8 mouse cellular contexts compared by ENCODE assay signal in the genomic region with DNA sequence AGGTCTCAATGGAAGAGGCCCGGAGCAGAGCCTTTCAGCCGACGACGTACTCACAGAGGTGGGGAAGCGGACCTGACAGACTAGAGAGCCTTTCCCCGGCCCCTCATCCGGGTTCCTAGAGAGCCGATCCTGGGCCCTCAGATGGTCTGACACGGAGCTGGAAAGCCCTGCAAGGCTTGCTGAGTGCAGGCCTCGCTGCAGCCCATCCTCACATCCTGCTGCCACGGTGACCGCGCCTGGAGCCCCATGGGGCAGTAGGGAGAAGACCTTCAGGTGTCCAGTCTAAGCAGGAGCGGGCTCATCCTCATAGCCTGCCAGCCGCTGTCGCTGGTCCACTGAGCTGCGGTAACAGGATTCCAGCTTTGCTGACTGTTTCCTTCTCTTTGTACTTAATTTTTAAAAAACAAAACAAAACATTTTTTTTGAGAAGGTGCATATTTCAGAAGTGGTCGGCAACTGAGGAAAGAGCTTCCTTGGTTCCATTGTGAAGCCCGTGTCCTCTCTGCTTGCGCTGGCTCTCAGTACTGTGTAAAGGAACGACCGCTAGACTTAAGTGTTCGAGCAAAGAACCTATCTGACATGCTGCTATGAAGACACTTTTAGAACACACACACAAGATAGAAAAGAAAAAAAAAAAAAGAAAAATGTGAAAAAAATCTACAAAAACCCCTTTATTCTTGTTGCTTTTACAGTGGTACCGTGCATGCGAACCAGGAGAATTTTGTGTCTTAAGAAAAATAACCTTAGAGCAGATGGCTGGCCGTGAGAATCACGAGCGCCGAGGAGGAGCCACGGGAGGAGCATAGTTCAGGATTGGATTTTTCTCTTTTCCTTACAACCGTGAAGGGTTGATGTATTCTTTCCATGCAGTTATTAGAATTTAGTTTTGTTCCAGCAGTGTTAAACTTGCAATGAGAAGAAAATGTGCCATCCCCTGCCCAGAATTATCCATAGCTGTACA. TPM values are rescaled to one million over a fixed set of nuclear protein-coding genes. Genes with fewer than 3 reads are reported as not detected.
DNase-seq lines count a peak whose midpoint lies in the region; ATAC-seq and TF ChIP-seq lines count a peak whose summit lies in the region.
"Had no signal": no experiment of that assay in that cellular context is flagged by ENCODE, and none has a peak within 500 bp of the region (broad histone marks: within the 10 kb centered on the region; RNA-seq: fewer than 3 reads in every experiment).

No protein-coding gene starts in this region.

- DNase-seq in cerebellum, adult 8-10 months = peak; percentile 51
- DNase-seq in forebrain, embryonic 14.5 days (ENCODE audit: low spot score) = no peak
- no peak for DNase-seq in midbrain, embryonic 10.5 days (ENCODE audit: low spot score)
- DNase-seq in liver, embryonic 11.5 days (ENCODE audit: low spot score) = no peak
- DNase-seq in MN1 (ENCODE audit: low spot score) = no peak
- DNase-seq: liver had no signal

- peaks cover 3% of the 10 kb centered on the region for H3K4me1 ChIP-seq in bone marrow, adult 2 months (ENCODE audit: control insufficient read depth, insufficient read depth, low read length)
- peaks cover 48% of the 10 kb centered on the region for H3K4me1 ChIP-seq in forebrain, embryonic 14.5 days (ENCODE audit: control insufficient read depth, insufficient read depth, low read length)
- H3K4me1 ChIP-seq in midbrain, embryonic 10.5 days = peaks cover 79% of the 10 kb centered on the region
- H3K4me1 ChIP-seq in liver, embryonic 11.5 days (replicated peaks; ENCODE audit: control insufficient read depth, insufficient read depth, low read length) = peaks cover 15% of the 10 kb centered on the region
- peaks cover 11% of the 10 kb centered on the region for H3K4me1 ChIP-seq in heart, embryonic 12.5 days (replicated peaks)

- peak overlapping the region; percentile 82 for H3K4me2 ChIP-seq in forebrain, embryonic 14.5 days (ENCODE audit: low read length)
- H3K4me2 ChIP-seq in liver, embryonic 11.5 days = no peak overlapping the region
- H3K4me2 ChIP-seq in heart, embryonic 12.5 days = no peak overlapping the region

- peaks cover 43% of the 10 kb centered on the region for H3K36me3 ChIP-seq in forebrain, embryonic 14.5 days (ENCODE audit: control insufficient read depth, insufficient read depth, low read length)
- H3K36me3 ChIP-seq in midbrain, embryonic 10.5 days = peaks cover 27% of the 10 kb centered on the region
- no peaks in the 10 kb centered on the region for H3K36me3 ChIP-seq in liver, embryonic 11.5 days (ENCODE audit: control insufficient read depth, insufficient read depth, low read length)
- H3K36me3 ChIP-seq in heart, embryonic 12.5 days = peaks cover 6% of the 10 kb centered on the region; the same call in 1 of the 2 replicates

- H3K9me3 ChIP-seq in forebrain, embryonic 14.5 days (replicated peaks; ENCODE audit: control insufficient read depth, low read length) = no peaks in the 10 kb centered on the region
- H3K9me3 ChIP-seq in midbrain, embryonic 10.5 days (replicated peaks) = no peaks in the 10 kb centered on the region
- H3K9me3 ChIP-seq in liver, embryonic 11.5 days (ENCODE audit: control insufficient read depth, low read length) = no peaks in the 10 kb centered on the region
- no peaks in the 10 kb centered on the region for H3K9me3 ChIP-seq in heart, embryonic 12.5 days (replicated peaks)

- no peaks in the 10 kb centered on the region for H3K27me3 ChIP-seq in forebrain, embryonic 14.5 days (replicated peaks; ENCODE audit: control insufficient read depth, insufficient read depth, low read length)
- H3K27me3 ChIP-seq in midbrain, embryonic 10.5 days (ENCODE audit: low read depth, poor library complexity, severe bottlenecking) = peaks cover 78% of the 10 kb centered on the region
- H3K27me3 ChIP-seq in liver, embryonic 11.5 days (replicated peaks; ENCODE audit: control insufficient read depth, insufficient read depth, low read length) = peaks cover 7% of the 10 kb centered on the region
- H3K27me3 ChIP-seq in heart, embryonic 12.5 days (replicated peaks) = peaks cover 28% of the 10 kb centered on the region

- no peak overlapping the region for H3K4me3 ChIP-seq in bone marrow, adult 2 months (replicated peaks; ENCODE audit: control insufficient read depth, low read depth, low read length)
- peak overlapping the region; percentile 89 for H3K4me3 ChIP-seq in forebrain, embryonic 14.5 days (ENCODE audit: low read depth, low read length)
- peak overlapping the region; percentile 82 for H3K4me3 ChIP-seq in midbrain, embryonic 10.5 days
- H3K4me3 ChIP-seq in liver, embryonic 11.5 days (ENCODE audit: low read depth, low read length) = no peak overlapping the region
- no peak overlapping the region for H3K4me3 ChIP-seq in heart, embryonic 12.5 days

- peak overlapping the region; percentile 99 for H3K9ac ChIP-seq in forebrain, embryonic 14.5 days (ENCODE audit: low read length)
- no peak overlapping the region for H3K9ac ChIP-seq in liver, embryonic 11.5 days (ENCODE audit: low read depth, low read length)
- no peak overlapping the region for H3K9ac ChIP-seq in heart, embryonic 12.5 days

- H3K27ac ChIP-seq in bone marrow, adult 2 months (ENCODE audit: control insufficient read depth, insufficient read depth, low read depth, low read length, poor library complexity) = peak overlapping the region; percentile 13; the same call in 1 of the 2 replicates
- H3K27ac ChIP-seq in forebrain, embryonic 14.5 days (ENCODE audit: low read depth, low read length) = peak overlapping the region; percentile 99
- no peak overlapping the region; the same call in 1 of the 2 replicates for H3K27ac ChIP-seq in midbrain, embryonic 10.5 days (replicated peaks)
- no peak overlapping the region for H3K27ac ChIP-seq in liver, embryonic 11.5 days (ENCODE audit: low read depth, low read length)
- no peak overlapping the region for H3K27ac ChIP-seq in heart, embryonic 12.5 days (ENCODE audit: poor library complexity, severe bottlenecking)

- TF ChIP-seq POLR2A in bone marrow, adult 2 months (IDR thresholded peaks at IDR 0.05; ENCODE audit: borderline replicate concordance, control insufficient read depth, low read depth, low read length) = no peak

- ATAC-seq in forebrain, embryonic 14.5 days = no peak
- ATAC-seq in liver, embryonic 11.5 days (replicated peaks; ENCODE audit: low FRiP score) = no peak
- ATAC-seq in heart, embryonic 12.5 days (ENCODE audit: insufficient number of reproducible peaks, low FRiP score) = no peak

- 80% methylated on average over 31 of the region's 31 CpGs for WGBS in bone marrow, adult 2 months
- 68% methylated on average over 31 of the region's 31 CpGs for WGBS in forebrain, embryonic 14.5 days
- 81% methylated on average over 31 of the region's 31 CpGs for WGBS in midbrain, embryonic 10.5 days
- WGBS in liver, embryonic 11.5 days = 85% methylated on average over 31 of the region's 31 CpGs
- 83% methylated on average over 31 of the region's 31 CpGs for WGBS in heart, embryonic 12.5 days

- no peak for TF ChIP-seq CTCF in bone marrow, adult 2 months (IDR thresholded peaks at IDR 0.05; ENCODE audit: control insufficient read depth, insufficient read depth, low read length)

RNA-seq across cellular contexts. Expression of gene Cdk5r1, which starts 3.4 kb away (rescaled TPM):
- 2.4 and 3.2 TPM in 2 replicates for polyA plus RNA-seq in bone marrow, adult 2 months (2011; ENCODE audit: insufficient read depth, insufficient read length, low replicate concordance, missing spikeins)
- polyA plus RNA-seq in forebrain, embryonic 14.5 days (2014; fragmentation: Nextera tagmentation; extraction: Ambion mirVana) = 85.8 and 91.8 TPM in 2 replicates
- polyA plus RNA-seq in midbrain, embryonic 10.5 days (2016; fragmentation: Nextera tagmentation; extraction: Ambion mirVana) = 5.2 and 11.2 TPM in 2 replicates
- polyA plus RNA-seq in liver, embryonic 11.5 days (2014; fragmentation: Nextera tagmentation; extraction: Ambion mirVana) = 0.68 and 0.77 TPM in 2 replicates
- polyA plus RNA-seq in heart, embryonic 12.5 days (2016; fragmentation: Nextera tagmentation; extraction: Ambion mirVana) = 0.50 and 0.56 TPM in 2 replicates

RNA-seq across cellular contexts. Expression of gene Psmd11, which starts 51.8 kb away (rescaled TPM):
- polyA plus RNA-seq in bone marrow, adult 2 months (2011; ENCODE audit: insufficient read depth, insufficient read length, low replicate concordance, missing spikeins) = 59.0 and 71.3 TPM in 2 replicates
- 327 and 340 TPM in 2 replicates for polyA plus RNA-seq in forebrain, embryonic 14.5 days (2014; fragmentation: Nextera tagmentation; extraction: Ambion mirVana)
- 400 and 418 TPM in 2 replicates for polyA plus RNA-seq in midbrain, embryonic 10.5 days (2016; fragmentation: Nextera tagmentation; extraction: Ambion mirVana)
- 256 and 289 TPM in 2 replicates for polyA plus RNA-seq in liver, embryonic 11.5 days (2014; fragmentation: Nextera tagmentation; extraction: Ambion mirVana)
- polyA plus RNA-seq in heart, embryonic 12.5 days (2016; fragmentation: Nextera tagmentation; extraction: Ambion mirVana) = 213 and 214 TPM in 2 replicates

Comparison
In these comparisons a context has a peak if more than half of its experiments do, and no peak if none do; other contexts are left out.
1. H3K27ac ChIP-seq: peak in bone marrow, adult 2 months (single experiment) and forebrain, embryonic 14.5 days (single experiment); none in midbrain, embryonic 10.5 days (single experiment), liver, embryonic 11.5 days (single experiment) and heart, embryonic 12.5 days (single experiment).
2. H3K4me3 ChIP-seq: peak in forebrain, embryonic 14.5 days (single experiment) and midbrain, embryonic 10.5 days (single experiment); none in bone marrow, adult 2 months (single experiment), liver, embryonic 11.5 days (single experiment) and heart, embryonic 12.5 days (single experiment).